Mouse (Mus musculus) activated CD4-positive, CD25-positive, alpha-beta regulatory T cell, adult 4 months (primary cell): ENCODE measurements around the gene Pla2g4e. TPM values are rescaled to one million over a fixed set of nuclear protein-coding genes. Genes with fewer than 3 reads are reported as not detected.
"Not testable (repeated sequence)": the region's sequence is repeated elsewhere in the genome, so short reads cannot be mapped to it uniquely, and the experiment has no call there.

ENCODE experiments used
- ATAC-seq: one replicate; pipeline ENCODE4 v1.8.0; 2017
- polyA plus RNA-seq, 2 experiments: library from polyadenylated mRNA; unstranded; fragments of 100-300 nt; shearing (Covaris generic); gene quantifications; one replicate each; pipeline ENCODE4 v1.2.1; 2017

The Pla2g4e gene
- under 1 TPM in 1 of 2 experiments, not detected in 1; 0.07 TPM for polyA plus RNA-seq

GRCm38 (mm10) chr2:120244679-120245420 lies at the start of gene Pla2g4e:
Gene Pla2g4e, minus strand, starts transcription at chr2:120245335.
- ATAC-seq, result no peak

- no peak for ATAC-seq
Measured at GRCm38 (mm10) chr2:120291471-120292078, 46.4 kb upstream of the Pla2g4e start.

- no peak for ATAC-seq
Measured at GRCm38 (mm10) chr2:120288995-120289394, 43.9 kb upstream of the Pla2g4e start, which contains the start of gene Pla2g4d. Gene Pla2g4d, minus strand, starts transcription at chr2:120289197.

- ATAC-seq, result no peak
Measured at GRCm38 (mm10) chr2:120288401-120288800, 43.3 kb upstream of the Pla2g4e start.

GRCm38 (mm10) chr2:120285639-120286038 lies 40.5 kb upstream of the Pla2g4e start:
- no peak for ATAC-seq

GRCm38 (mm10) chr2:120284705-120285104 lies 39.6 kb upstream of the Pla2g4e start:
- ATAC-seq, result no peak

- no peak for ATAC-seq
Measured at GRCm38 (mm10) chr2:120284094-120284493, 39.0 kb upstream of the Pla2g4e start.

GRCm38 (mm10) chr2:120283550-120283949 lies 38.4 kb upstream of the Pla2g4e start:
- no peak for ATAC-seq

- no peak for ATAC-seq
Measured at GRCm38 (mm10) chr2:120281221-120281620, 36.1 kb upstream of the Pla2g4e start.

- no peak for ATAC-seq
Measured at GRCm38 (mm10) chr2:120279961-120280360, 34.8 kb upstream of the Pla2g4e start.

GRCm38 (mm10) chr2:120276951-120277350 lies 31.8 kb upstream of the Pla2g4e start:
- no peak for ATAC-seq

- ATAC-seq, result no peak
Measured at GRCm38 (mm10) chr2:120268635-120269034, 23.5 kb upstream of the Pla2g4e start.

GRCm38 (mm10) chr2:120265523-120265922 lies 20.4 kb upstream of the Pla2g4e start:
- ATAC-seq, result no peak

GRCm38 (mm10) chr2:120264858-120265257 lies 19.7 kb upstream of the Pla2g4e start:
- ATAC-seq, result no peak

GRCm38 (mm10) chr2:120262876-120263275 lies 17.7 kb upstream of the Pla2g4e start:
- no peak for ATAC-seq

GRCm38 (mm10) chr2:120261346-120261745 lies 16.2 kb upstream of the Pla2g4e start:
- no peak for ATAC-seq

- no peak for ATAC-seq
Measured at GRCm38 (mm10) chr2:120256259-120256658, 11.1 kb upstream of the Pla2g4e start.

- ATAC-seq, result no peak
Measured at GRCm38 (mm10) chr2:120252644-120253043, 7.5 kb upstream of the Pla2g4e start.

- ATAC-seq, result no peak
Measured at GRCm38 (mm10) chr2:120245421-120246016, 384 bp upstream of the Pla2g4e start.

GRCm38 (mm10) chr2:120243995-120244394 lies 1.1 kb downstream of the Pla2g4e start:
- no peak for ATAC-seq

GRCm38 (mm10) chr2:120242791-120243467 lies 2.2 kb downstream of the Pla2g4e start:
- ATAC-seq, result no peak

- not testable (repeated sequence) for ATAC-seq
Measured at GRCm38 (mm10) chr2:120238733-120239132, 6.4 kb downstream of the Pla2g4e start.

- ATAC-seq, result no peak
Measured at GRCm38 (mm10) chr2:120237784-120238183, 7.4 kb downstream of the Pla2g4e start.
